Mouse (Mus musculus) lung, postnatal 0 days (tissue): ENCODE measurements around the gene Prkaca.

Experiments
- CTCF ChIP-seq: IDR thresholded peaks from 2 replicates; pipeline ENCODE4 v1.5.1; 2016; ENCODE audit warnings: antibody characterized with exemption, mild to moderate bottlenecking
- EP300 ChIP-seq: IDR thresholded peaks from 2 replicates; pipeline ENCODE4 v1.6.1; 2016; ENCODE audit warnings: antibody characterized with exemption, mild to moderate bottlenecking, control low read depth

DNA sequence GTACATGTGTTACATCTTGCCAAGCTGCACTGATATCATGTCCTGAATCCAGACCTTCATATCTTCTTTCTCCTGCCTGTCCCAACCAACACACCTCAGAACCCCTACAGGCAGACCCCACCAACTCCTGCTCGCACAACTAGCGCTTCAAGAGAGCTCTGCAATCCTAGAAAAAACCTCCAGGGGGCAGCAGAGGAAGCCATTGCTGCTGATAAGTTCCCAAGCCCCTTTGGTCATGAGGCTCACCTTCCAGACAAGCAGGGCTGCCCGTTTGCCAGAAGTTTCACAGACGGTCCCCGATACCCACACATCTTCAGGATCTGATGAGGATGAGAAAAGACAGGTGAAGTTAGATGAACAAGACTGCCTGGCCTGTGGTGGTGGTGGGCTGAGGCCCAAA lies 66.3 kb downstream of the Prkaca start:
- no peak for TF ChIP-seq EP300
- TF ChIP-seq CTCF: peak; percentile 92
